Mouse (Mus musculus) spleen, postnatal 36 days (tissue): ENCODE measurements around the gene Gamt.
A peak's percentile ranks its signal among the peaks of the same experiment; 100 is the strongest.
"Not testable (repeated sequence)": the region's sequence is repeated elsewhere in the genome, so short reads cannot be mapped to it uniquely, and the experiment has no call there.

Experiments
- DNase-seq, 2 experiments: peaks; one replicate each; pipeline ENCODE4 v3.0.0; 2022; ENCODE audit warnings: low spot score in 2 of 2, mixed read lengths in 1 of 2

The Gamt gene

GRCm38 (mm10) chr10:80258752-80259462, 1.9 kb downstream of the Gamt start:
- no peak for DNase-seq

GRCm38 (mm10) chr10:80257936-80258335, 2.9 kb downstream of the Gamt start:
- no peak for DNase-seq

GRCm38 (mm10) chr10:80255881-80256535, 4.8 kb downstream of the Gamt start:
- DNase-seq = no peak

GRCm38 (mm10) chr10:80254331-80255297, 6.2 kb downstream of the Gamt start:
- DNase-seq = no peak

GRCm38 (mm10) chr10:80253551-80253950, 7.3 kb downstream of the Gamt start:
- no peak for DNase-seq

- DNase-seq = no peak
These were observed 8.1 kb downstream of the Gamt start for GRCm38 (mm10) chr10:80252493-80253274.

GRCm38 (mm10) chr10:80252011-80252410, 8.8 kb downstream of the Gamt start:
- no peak for DNase-seq

- DNase-seq = no peak
These were observed 10.2 kb downstream of the Gamt start for GRCm38 (mm10) chr10:80250573-80250972.

GRCm38 (mm10) chr10:80250059-80250458, 10.8 kb downstream of the Gamt start:
- DNase-seq = no peak

GRCm38 (mm10) chr10:80248971-80249640, 11.7 kb downstream of the Gamt start, which contains the start of gene Ndufs7:
Gene Ndufs7 (plus strand): TSS chr10:80249121.
- peak; percentile 93 to 96 for DNase-seq

- not testable (repeated sequence) for DNase-seq
These were observed 12.4 kb downstream of the Gamt start for GRCm38 (mm10) chr10:80248437-80248836.

- DNase-seq = no peak
These were observed 13.0 kb downstream of the Gamt start for GRCm38 (mm10) chr10:80247849-80248248.

GRCm38 (mm10) chr10:80245600-80245999, 15.2 kb downstream of the Gamt start:
- DNase-seq = peak; percentile 70 to 79

GRCm38 (mm10) chr10:80244791-80245399, 15.9 kb downstream of the Gamt start:
- no peak for DNase-seq

- no peak for DNase-seq
These were observed 18.2 kb downstream of the Gamt start for GRCm38 (mm10) chr10:80242607-80243006.

- DNase-seq = no peak
These were observed 18.7 kb downstream of the Gamt start for GRCm38 (mm10) chr10:80242088-80242487.

- DNase-seq = no peak
These were observed 21.0 kb downstream of the Gamt start for GRCm38 (mm10) chr10:80239791-80240190.

- DNase-seq = no peak
These were observed 22.5 kb downstream of the Gamt start for GRCm38 (mm10) chr10:80238306-80238705.

GRCm38 (mm10) chr10:80237020-80237419, 23.8 kb downstream of the Gamt start:
- no peak for DNase-seq

- DNase-seq = no peak
These were observed 24.5 kb downstream of the Gamt start for GRCm38 (mm10) chr10:80236145-80236825.
